In the genomic region with DNA sequence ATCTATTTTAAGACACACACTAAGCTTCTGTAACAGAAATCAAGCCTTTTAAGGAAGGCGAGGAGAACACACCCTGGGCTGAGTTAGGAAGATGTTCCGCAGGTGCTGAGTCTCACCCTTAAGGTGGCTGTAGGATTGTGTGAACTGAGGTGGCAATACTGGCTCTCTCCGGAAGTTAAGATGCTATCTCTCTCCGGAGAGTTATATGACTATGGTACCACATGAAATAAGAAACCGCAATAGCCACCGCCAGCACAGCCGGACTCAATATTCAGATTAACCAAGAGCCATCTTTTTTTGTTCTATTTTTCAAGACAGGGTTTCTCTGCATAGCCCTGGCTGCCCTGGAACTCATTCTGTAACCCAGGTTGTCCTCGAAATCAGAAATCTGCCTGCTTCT, we compare ENCODE assay signal across 9 mouse cellular contexts. TPM values are rescaled to one million over a fixed set of nuclear protein-coding genes. Genes with fewer than 3 reads are reported as not detected.
DNase-seq lines count a peak whose midpoint lies in the region; ATAC-seq and TF ChIP-seq lines count a peak whose summit lies in the region.
"Had no signal": no experiment of that assay in that cellular context is flagged by ENCODE, and none has a peak within 500 bp of the region (broad histone marks: within the 10 kb centered on the region; RNA-seq: fewer than 3 reads in every experiment).

No protein-coding gene starts in this region.

- ATAC-seq in stomach, embryonic 14.5 days (ENCODE audit: insufficient number of reproducible peaks, insufficient read depth, low FRiP score, low read depth) = no peak
- ATAC-seq in stomach, postnatal 0 days (ENCODE audit: low FRiP score, low TSS enrichment) = no peak
- no peak for ATAC-seq in forebrain, embryonic 13.5 days
- ATAC-seq in limb, embryonic 13.5 days (ENCODE audit: low FRiP score, low read depth) = no peak
- ATAC-seq in neural tube, embryonic 15.5 days (ENCODE audit: low FRiP score) = no peak

- TF ChIP-seq EP300 in stomach, postnatal 0 days (optimal IDR thresholded peaks at IDR 0.05) = no peak

- H3K27me3 ChIP-seq in stomach, embryonic 14.5 days (ENCODE audit: control insufficient read depth, insufficient read depth, low read length) = no peaks in the 10 kb centered on the region
- no peaks in the 10 kb centered on the region for H3K27me3 ChIP-seq in stomach, postnatal 0 days (ENCODE audit: control insufficient read depth, insufficient read depth, low read length)
- no peaks in the 10 kb centered on the region for H3K27me3 ChIP-seq in forebrain, embryonic 13.5 days
- H3K27me3 ChIP-seq in limb, embryonic 13.5 days = no peaks in the 10 kb centered on the region
- no peaks in the 10 kb centered on the region for H3K27me3 ChIP-seq in neural tube, embryonic 15.5 days (replicated peaks)

- H3K27ac ChIP-seq in stomach, embryonic 14.5 days (ENCODE audit: low read length) = no peak overlapping the region
- H3K27ac ChIP-seq in stomach, postnatal 0 days (replicated peaks) = no peak overlapping the region
- no peak overlapping the region for H3K27ac ChIP-seq in forebrain, embryonic 13.5 days
- H3K27ac ChIP-seq in limb, embryonic 13.5 days = no peak overlapping the region
- peak overlapping the region; percentile 98; the same call in 1 of the 2 replicates for H3K27ac ChIP-seq in neural tube, embryonic 15.5 days (replicated peaks)

- H3K9me3 ChIP-seq in stomach, embryonic 14.5 days (ENCODE audit: control insufficient read depth, low read depth, low read length) = no peaks in the 10 kb centered on the region
- no peaks in the 10 kb centered on the region for H3K9me3 ChIP-seq in stomach, postnatal 0 days (ENCODE audit: control insufficient read depth, low read length)
- H3K9me3 ChIP-seq in forebrain, embryonic 13.5 days (replicated peaks) = no peaks in the 10 kb centered on the region
- H3K9me3 ChIP-seq in limb, embryonic 13.5 days = no peaks in the 10 kb centered on the region
- no peaks in the 10 kb centered on the region for H3K9me3 ChIP-seq in neural tube, embryonic 15.5 days (replicated peaks)

- DNase-seq in stomach, postnatal 0 days (ENCODE audit: low spot score) = no peak
- DNase-seq in thymus, postnatal 25 days = no peak
- DNase-seq in spleen, adult 12 weeks (ENCODE audit: low spot score) = no peak
- DNase-seq in spleen, postnatal 14 days (ENCODE audit: low spot score in 2 of 2) = no peak
- DNase-seq: kidney, adult 8-10 months had no signal

- 93% methylated on average over 8 of the region's 8 CpGs for WGBS in stomach, embryonic 14.5 days
- WGBS in stomach, postnatal 0 days = 89% methylated on average over 8 of the region's 8 CpGs
- 95% methylated on average over 8 of the region's 8 CpGs for WGBS in forebrain, embryonic 13.5 days
- WGBS in limb, embryonic 13.5 days = 91% methylated on average over 8 of the region's 8 CpGs
- WGBS in neural tube, embryonic 15.5 days = 95% methylated on average over 8 of the region's 8 CpGs

- H3K4me3 ChIP-seq in stomach, embryonic 14.5 days (ENCODE audit: low read depth, low read length) = no peak overlapping the region
- H3K4me3 ChIP-seq in stomach, postnatal 0 days (ENCODE audit: low read depth, low read length) = no peak overlapping the region
- peak overlapping the region; percentile 77 for H3K4me3 ChIP-seq in forebrain, embryonic 13.5 days
- H3K4me3 ChIP-seq in limb, embryonic 13.5 days = peak overlapping the region; percentile 87
- H3K4me3 ChIP-seq in neural tube, embryonic 15.5 days (replicated peaks) = peak overlapping the region; percentile 89

- H3K36me3 ChIP-seq in stomach, embryonic 14.5 days (ENCODE audit: control insufficient read depth, insufficient read depth, low read length) = no peaks in the 10 kb centered on the region
- H3K36me3 ChIP-seq in stomach, postnatal 0 days (ENCODE audit: control insufficient read depth, insufficient read depth, low read length) = no peaks in the 10 kb centered on the region
- H3K36me3 ChIP-seq in forebrain, embryonic 13.5 days (ENCODE audit: poor library complexity, severe bottlenecking) = no peaks in the 10 kb centered on the region
- H3K36me3 ChIP-seq in limb, embryonic 13.5 days = no peaks in the 10 kb centered on the region
- H3K36me3 ChIP-seq in neural tube, embryonic 15.5 days = no peaks in the 10 kb centered on the region

- H3K4me1 ChIP-seq in stomach, embryonic 14.5 days (ENCODE audit: control insufficient read depth, insufficient read depth, low read length) = peaks cover 28% of the 10 kb centered on the region
- peaks cover 4% of the 10 kb centered on the region for H3K4me1 ChIP-seq in stomach, postnatal 0 days (replicated peaks; ENCODE audit: control insufficient read depth, insufficient read depth)
- peaks cover 39% of the 10 kb centered on the region for H3K4me1 ChIP-seq in forebrain, embryonic 13.5 days
- H3K4me1 ChIP-seq in limb, embryonic 13.5 days = peaks cover 35% of the 10 kb centered on the region
- peaks cover 38% of the 10 kb centered on the region for H3K4me1 ChIP-seq in neural tube, embryonic 15.5 days

- peak overlapping the region; percentile 76; the same call in 1 of the 2 replicates for H3K4me2 ChIP-seq in stomach, embryonic 14.5 days (replicated peaks; ENCODE audit: low read depth, low read length)
- no peak overlapping the region for H3K4me2 ChIP-seq in stomach, postnatal 0 days (replicated peaks; ENCODE audit: low read depth)
- H3K4me2 ChIP-seq in forebrain, embryonic 13.5 days = peak overlapping the region; percentile 91
- H3K4me2 ChIP-seq in limb, embryonic 13.5 days (replicated peaks) = peak overlapping the region; percentile 81
- peak overlapping the region; percentile 82 for H3K4me2 ChIP-seq in neural tube, embryonic 15.5 days

- H3K9ac ChIP-seq in stomach, embryonic 14.5 days (replicated peaks; ENCODE audit: low read depth, low read length) = no peak overlapping the region
- H3K9ac ChIP-seq in stomach, postnatal 0 days (ENCODE audit: low read length) = no peak overlapping the region
- H3K9ac ChIP-seq in forebrain, embryonic 13.5 days = peak overlapping the region; percentile 89; the same call in 1 of the 2 replicates
- no peak overlapping the region for H3K9ac ChIP-seq in limb, embryonic 13.5 days
- H3K9ac ChIP-seq in neural tube, embryonic 15.5 days (replicated peaks) = peak overlapping the region; percentile 90

- no peak for TF ChIP-seq CTCF in stomach, postnatal 0 days (IDR thresholded peaks at IDR 0.05; ENCODE audit: low read depth)

RNA-seq across cellular contexts. Expression of gene Aak1, which starts 1.5 kb away (rescaled TPM):
- 21.3 and 28.6 TPM in 2 replicates for polyA plus RNA-seq in stomach, embryonic 14.5 days (2014; fragmentation: Nextera tagmentation; extraction: Ambion mirVana)
- polyA plus RNA-seq in stomach, postnatal 0 days (2015; fragmentation: Nextera tagmentation; extraction: Ambion mirVana) = 5.6 and 5.8 TPM in 2 replicates
- 21.3 and 24.3 TPM in 2 replicates for polyA plus RNA-seq in forebrain, embryonic 13.5 days (2015; fragmentation: Nextera tagmentation; extraction: Ambion mirVana)
- polyA plus RNA-seq in limb, embryonic 13.5 days (2015; fragmentation: Nextera tagmentation; extraction: Ambion mirVana) = 15.6 and 18.8 TPM in 2 replicates
- 40.2 and 43.4 TPM in 2 replicates for polyA plus RNA-seq in neural tube, embryonic 15.5 days (2015; fragmentation: Nextera tagmentation; extraction: Ambion mirVana)

RNA-seq across cellular contexts. Expression of gene Anxa4, which starts 54.4 kb away (rescaled TPM):
- polyA plus RNA-seq in stomach, embryonic 14.5 days (2014; fragmentation: Nextera tagmentation; extraction: Ambion mirVana) = 79.7 and 93.9 TPM in 2 replicates
- 111 and 114 TPM in 2 replicates for polyA plus RNA-seq in stomach, postnatal 0 days (2015; fragmentation: Nextera tagmentation; extraction: Ambion mirVana)
- 2.9 and 3.2 TPM in 2 replicates for polyA plus RNA-seq in forebrain, embryonic 13.5 days (2015; fragmentation: Nextera tagmentation; extraction: Ambion mirVana)
- polyA plus RNA-seq in limb, embryonic 13.5 days (2015; fragmentation: Nextera tagmentation; extraction: Ambion mirVana) = 30.4 and 31.5 TPM in 2 replicates
- polyA plus RNA-seq in neural tube, embryonic 15.5 days (2015; fragmentation: Nextera tagmentation; extraction: Ambion mirVana) = 4.2 and 21.7 TPM in 2 replicates

Comparison
In these comparisons a context has a peak if more than half of its experiments do, and no peak if none do; other contexts are left out.
1. H3K4me3 ChIP-seq: peak in forebrain, embryonic 13.5 days (single experiment), limb, embryonic 13.5 days (single experiment) and neural tube, embryonic 15.5 days (single experiment); none in stomach, embryonic 14.5 days (single experiment) and stomach, postnatal 0 days (single experiment).
2. H3K9ac ChIP-seq: peak in forebrain, embryonic 13.5 days (single experiment) and neural tube, embryonic 15.5 days (single experiment); none in stomach, embryonic 14.5 days (single experiment), stomach, postnatal 0 days (single experiment) and limb, embryonic 13.5 days (single experiment).